Mouse (Mus musculus): Measurements from ENCODE around the gene Gtpbp3. TPM values are rescaled to one million over a fixed set of nuclear protein-coding genes. Genes with fewer than 3 reads are reported as not detected.

Gene Gtpbp3
- total RNA-seq, 2 experiments from 2014 or later: 18.5 to 29.5 TPM

DNA sequence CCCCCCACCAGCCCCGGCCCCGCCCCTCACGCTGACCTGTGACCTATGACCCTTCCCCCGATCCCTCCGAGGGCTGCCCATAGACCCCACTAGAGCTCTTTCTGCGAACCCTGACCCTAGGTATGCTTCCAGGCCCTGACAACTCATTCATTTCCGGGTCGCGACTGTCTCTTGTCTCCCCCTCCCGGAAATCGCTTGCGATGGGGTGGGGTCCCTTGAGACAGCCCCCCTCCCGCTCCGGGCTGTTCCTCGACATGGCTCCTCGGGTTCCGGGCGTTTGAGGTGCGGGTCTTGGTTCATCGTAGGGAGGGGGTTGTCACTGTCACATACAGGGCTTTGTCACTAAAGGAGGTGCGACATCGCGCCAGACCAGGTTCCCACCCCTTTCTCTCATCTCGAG is 18.5 kb upstream of the Gtpbp3 start:
- peak; percentile 62 for DNase-seq

DNA sequence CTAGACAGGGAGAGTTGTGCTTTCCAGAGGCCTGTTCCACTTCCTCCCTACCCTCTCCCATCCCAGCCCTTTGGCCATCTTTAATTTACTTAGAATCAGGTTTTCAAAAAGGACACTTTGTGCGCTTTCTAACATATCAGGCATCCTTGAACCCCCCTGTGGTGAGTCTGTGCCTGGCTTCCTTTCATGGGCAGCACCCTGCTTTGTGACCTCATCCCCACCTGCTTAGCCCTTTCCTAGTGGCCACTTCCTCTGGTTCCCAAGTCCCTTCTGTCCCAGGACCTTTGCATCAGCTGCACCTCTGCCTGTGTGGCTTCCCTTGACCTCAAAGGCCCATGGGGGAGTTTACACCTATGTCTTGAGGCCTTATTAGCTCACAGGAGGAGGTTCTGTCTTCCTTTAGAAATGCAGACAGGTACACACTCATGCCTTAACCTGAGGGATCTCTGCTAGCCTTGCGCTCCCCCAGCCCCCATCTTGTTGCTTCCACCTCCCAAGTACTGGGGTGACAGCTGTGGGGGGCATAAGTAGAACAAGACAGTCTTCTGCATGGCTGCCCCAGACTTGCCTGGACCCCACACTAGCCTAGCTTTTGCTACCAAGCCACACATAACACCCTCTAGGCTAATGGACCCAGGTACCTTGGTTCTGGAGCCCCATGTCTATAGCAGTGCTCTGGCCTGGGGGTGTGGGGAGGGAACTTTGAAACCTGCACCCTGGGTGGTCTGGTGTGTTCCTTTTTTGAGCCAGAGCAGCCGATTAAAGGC is 17.6 kb upstream of the Gtpbp3 start:
- no peak for DNase-seq

- no peak for DNase-seq
Measured at GRCm38 (mm10) chr8:71470913-71471255, 17.0 kb upstream of the Gtpbp3 start.

- no peak for DNase-seq
Measured at GRCm38 (mm10) chr8:71471861-71472260, 16.0 kb upstream of the Gtpbp3 start.

- DNase-seq: no peak
Measured at GRCm38 (mm10) chr8:71472601-71473386, 15.1 kb upstream of the Gtpbp3 start.

- no peak for DNase-seq
Measured at GRCm38 (mm10) chr8:71474344-71474743, 13.6 kb upstream of the Gtpbp3 start.

GRCm38 (mm10) chr8:71474785-71475701 is 12.9 kb upstream of the Gtpbp3 start:
- no peak for DNase-seq

DNA sequence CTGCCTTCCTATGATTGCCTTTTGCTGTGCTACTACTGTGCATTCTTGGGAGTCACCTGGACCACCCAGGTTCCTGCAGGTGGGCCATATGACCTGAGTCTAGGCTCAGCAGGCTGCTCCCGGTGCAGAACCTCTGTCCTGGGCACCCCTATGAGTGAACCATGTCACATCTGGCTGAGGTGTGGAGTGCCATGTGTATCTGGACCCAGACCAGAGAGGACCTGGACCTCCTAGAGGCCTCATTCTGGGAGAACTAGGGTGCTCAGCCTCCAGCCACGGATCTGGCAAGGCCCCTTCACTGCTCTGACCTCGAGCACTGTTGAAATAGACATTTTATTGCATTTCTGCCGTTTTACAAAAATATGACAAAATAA is 12.2 kb upstream of the Gtpbp3 start:
- no peak for DNase-seq

DNA sequence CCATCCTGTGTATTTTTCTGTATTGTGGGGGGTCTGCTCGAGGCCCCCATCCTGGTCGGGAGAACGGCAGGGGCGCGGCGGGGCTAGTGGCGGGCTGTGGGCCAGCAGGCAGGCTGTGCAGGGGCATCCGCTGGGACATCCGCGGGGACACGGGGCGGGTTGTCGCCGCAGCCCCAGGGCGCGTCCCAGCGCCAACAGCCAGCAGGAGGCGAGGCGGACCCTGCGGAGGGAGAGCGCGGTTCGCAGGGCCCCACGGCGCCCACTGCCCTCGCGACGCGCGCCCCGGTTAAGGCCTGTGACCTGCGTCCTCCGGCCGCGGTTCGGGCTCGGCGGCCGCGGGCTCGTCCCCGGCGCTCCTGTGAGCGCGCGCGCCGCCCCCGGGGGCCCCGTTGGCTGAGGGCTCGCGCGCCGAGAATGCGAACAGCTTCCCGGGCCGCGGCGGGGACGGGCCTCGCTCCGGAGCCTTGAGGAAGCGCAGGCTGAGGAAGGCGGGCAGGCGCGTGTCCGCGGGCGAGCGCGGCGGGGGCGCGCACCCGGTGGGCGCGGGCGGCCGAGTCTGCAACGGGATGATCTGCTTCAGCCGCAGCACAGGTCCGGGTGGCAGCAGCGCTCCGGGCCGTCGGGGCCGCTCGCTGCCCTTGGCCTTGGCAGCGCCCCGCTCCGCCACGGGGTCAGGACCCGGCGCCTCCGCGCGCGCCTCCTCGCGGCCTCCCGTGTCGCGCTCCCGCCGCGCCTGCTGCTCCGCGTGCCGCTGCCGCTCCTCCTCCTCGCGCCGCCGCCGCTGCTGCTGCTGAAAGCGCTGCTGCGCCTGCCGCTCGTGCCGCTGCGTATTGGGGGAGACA is 11.6 kb upstream of the Gtpbp3 start:
- DNase-seq: peak; percentile 92

DNA sequence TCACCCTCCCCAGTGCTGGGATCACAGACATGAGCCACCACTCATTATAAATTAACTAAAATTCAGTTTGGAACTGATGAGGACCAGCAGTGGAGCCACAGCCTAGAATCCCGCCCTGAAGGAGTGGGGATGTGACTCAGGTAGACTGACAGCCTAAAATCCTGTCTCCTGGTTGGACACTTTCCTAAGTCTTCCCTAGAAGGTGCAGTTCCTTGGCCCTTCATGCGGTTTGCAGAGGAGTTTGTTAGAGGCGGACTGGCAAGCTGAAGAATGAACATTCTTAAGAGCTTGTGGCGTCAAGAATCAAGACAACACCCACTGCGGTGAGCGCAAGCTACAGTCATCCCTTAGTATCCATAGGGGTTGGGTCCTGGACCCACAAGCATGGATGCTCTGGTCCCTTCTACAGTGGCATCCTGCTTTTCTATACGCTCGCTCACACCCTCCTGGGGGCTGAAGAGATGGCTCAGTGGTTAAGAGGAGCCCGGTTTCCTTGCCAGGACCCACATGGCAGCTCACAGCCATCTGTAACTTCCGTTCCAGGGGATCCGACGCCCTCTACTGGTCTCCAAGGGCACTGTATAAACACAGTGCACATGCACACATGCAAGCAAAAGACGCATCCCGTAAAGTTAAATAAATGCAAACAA is 10.6 kb upstream of the Gtpbp3 start:
- DNase-seq: no peak

GRCm38 (mm10) chr8:71478943-71479342 is 9.0 kb upstream of the Gtpbp3 start:
- no peak for DNase-seq

GRCm38 (mm10) chr8:71483932-71484331 is 4.0 kb upstream of the Gtpbp3 start:
- DNase-seq: peak; percentile 66

DNA sequence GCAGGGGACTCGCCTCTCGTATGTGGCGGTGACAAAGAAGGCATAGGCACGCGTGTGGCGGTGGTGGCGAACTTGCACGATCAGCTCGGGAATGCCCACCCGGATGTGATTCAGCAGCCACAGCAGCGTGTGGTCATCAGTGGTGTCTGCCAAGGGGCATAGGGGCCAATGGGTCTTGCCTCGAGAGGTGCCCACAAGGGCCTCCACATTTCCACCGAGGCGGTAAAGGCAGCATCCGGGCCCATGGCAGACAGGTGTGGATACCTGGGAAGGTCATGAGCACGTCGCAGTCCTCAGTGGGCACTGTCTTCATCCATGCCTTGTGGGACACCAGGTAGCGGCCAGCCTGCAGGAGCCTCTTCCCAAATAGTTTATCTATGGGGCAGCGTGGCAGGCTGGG is 3.2 kb upstream of the Gtpbp3 start:
- no peak for DNase-seq

DNA sequence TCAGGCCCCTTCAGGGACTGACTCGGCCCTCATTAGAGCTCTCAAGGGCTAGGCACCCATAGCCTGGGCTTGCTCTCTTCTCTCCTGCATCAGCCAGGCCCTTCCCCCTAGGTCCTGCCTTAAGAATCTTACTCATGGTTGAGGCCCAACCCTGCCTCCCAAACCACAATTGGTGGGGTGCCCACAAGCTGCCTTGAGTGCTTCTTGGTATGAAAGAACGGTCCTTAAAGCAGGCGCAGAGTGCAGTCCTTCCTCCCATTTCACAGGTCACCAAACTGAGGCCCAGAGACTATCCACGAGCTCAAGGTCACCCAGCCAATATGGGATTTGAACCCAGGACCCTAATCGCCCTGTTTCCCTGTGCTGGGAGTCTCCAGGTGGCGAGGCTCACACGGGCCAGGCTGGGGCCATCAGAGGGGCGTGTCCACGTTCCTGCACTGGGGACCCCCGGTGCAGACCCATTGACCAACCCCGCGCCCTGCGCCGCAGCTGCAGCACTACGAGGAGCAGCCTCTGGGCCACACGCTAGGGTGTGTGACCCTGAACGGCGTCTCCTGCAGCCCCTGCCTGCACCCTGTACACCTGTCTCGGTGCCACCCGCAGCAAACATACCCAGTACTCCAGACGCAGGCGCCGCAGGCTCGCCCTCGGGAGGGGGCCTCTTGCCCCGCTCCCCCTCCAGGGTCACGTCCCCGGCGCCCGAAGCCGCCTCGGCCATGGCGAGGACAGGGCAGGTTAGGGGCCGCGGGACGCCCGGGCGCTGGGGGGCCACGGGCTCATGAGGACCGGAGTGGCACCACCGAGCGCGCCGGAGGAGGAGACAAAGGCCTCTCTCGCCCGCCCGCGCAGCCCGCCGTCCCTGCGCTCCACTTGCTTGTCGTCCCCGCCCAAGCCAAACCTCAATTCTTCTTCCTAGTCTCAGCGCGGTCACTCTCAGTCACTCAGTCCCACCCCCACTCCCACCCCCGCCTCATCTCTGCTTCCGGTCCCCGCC is 2.5 kb upstream of the Gtpbp3 start, which contains the start of gene Ano8:
Gene Ano8 (minus strand): TSS at position 822 of the 994 bp plus-strand sequence.
- peak; percentile 89 for DNase-seq

- no peak for DNase-seq
Measured at GRCm38 (mm10) chr8:71486136-71486529, 1.8 kb upstream of the Gtpbp3 start.

DNA sequence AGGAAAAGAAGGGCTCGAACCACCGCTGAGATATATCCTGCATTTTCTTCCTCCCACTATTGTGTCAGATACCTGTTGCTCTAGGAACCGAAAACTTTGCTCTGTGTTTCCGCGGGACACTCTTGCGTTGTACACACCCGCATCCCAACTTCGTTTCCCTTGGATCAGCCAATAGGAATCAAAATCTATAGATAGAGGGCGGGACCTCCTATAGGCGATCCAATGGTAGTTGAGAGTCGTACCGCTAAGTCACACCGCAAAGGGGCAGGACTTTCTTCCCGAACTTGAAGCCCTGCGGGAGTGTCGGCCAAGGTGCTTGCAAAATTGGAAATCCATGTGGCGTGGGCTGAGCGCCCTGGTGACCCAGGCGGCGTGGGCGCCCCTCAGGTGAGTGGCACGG is 551 bp downstream of the Gtpbp3 start:
- DNase-seq: peak; percentile 89

DNA sequence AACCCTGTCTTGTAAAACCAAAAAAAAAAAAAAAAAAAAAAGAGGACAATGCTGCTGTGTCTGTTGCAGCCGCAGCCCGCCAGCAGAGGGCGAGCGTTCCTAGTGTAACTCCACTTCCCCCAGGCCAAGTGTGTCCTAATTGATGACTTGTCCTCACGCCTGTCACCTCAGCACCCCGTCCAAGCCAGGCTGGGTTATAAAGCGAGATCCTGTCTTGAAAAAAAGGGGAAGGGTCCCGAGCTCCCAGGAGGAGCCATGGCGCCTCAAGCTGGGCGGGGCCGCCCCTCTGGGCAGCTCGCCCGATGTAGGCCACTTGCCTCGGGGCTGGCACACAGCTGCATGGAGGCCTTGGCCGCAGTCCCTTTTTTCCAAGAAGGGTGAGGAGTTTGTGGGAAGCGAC is 7.1 kb downstream of the Gtpbp3 start:
- peak; percentile 92 for DNase-seq

DNA sequence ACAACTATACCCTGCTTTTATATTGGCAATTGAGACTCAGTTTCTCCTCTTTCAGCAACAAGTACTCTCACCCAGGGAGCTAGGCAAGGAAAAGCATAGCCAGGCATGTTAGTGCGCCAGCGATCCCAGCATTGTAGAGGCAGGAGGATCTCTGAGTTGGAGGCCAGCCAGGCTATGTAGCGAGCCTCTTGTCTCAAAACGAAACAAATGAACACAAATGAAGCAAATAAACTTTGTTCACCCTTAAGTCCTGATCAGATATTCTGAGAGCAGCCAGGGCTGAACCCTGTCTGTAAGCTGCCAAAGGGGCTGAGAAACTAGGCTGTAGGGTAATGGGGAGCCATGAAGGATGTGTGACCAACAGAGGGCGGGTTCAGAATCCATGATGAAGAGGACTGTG is 7.9 kb downstream of the Gtpbp3 start:
- DNase-seq: no peak

DNA sequence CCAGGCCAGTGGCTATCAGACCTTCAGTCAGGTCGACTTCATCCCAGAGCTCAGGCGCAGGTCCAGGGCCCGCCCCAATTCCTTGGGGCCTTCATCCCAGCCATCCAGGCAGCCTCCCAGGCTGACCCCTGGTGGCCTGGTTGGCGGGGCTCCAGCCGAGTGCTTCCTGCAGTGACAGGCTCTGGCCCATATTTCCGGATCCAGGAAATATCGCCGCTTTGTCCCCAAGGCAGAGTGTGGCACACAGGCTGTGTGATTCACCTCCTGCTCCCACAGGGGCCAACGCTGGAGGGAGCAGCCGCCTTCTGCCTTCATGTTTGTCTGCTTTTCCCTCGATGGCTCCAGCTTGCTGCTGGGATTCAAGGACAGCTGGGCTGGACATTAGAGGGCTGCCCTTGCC is 8.6 kb downstream of the Gtpbp3 start:
- DNase-seq: peak; percentile 99
